Mouse (Mus musculus) layer of hippocampus, adult 6 months (tissue): ENCODE measurements around the gene Acmsd. TPM values are rescaled to one million over a fixed set of nuclear protein-coding genes. Genes with fewer than 3 reads are reported as not detected.

Experiments
- long read RNA-seq, 2 experiments: library from polyadenylated mRNA; unstranded; transcript quantifications; one replicate each; pipeline ENCODE4 v2.0.0; 2019 to 2020
- polyA plus RNA-seq: library from polyadenylated mRNA; unstranded; fragments of <200 nt; fragmentation: Nextera tagmentation; gene quantifications from 2 replicates; pipeline ENCODE4 v1.2.3, GENCODE M21; 2021

Gene Acmsd
- not detected in 2 replicates for polyA plus RNA-seq
- long read RNA-seq, experiment 1: 0 reads
- long read RNA-seq, experiment 2: 0 reads

DNA sequence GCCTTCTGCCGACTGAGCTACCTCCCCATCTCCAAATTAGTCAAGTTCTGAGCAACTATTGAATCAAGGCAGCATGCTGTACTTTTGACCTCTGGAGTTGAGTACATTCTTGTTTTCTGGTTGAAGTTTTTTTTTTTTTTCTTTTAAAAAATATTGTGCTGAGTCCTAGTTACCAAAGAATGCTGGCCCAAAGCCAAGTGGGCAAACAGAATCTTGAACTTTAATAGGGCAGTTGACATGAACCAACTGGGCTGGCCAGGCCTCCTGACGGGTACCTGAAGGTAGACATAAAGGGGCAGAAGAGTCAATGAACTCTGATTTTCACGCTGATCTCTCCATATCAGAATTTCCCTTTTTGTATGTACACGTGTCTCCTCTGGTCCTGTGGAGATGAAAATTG, at the start of gene Acmsd:
Acmsd (plus strand) TSS at position 318 of the 400 bp plus-strand sequence.

DNA sequence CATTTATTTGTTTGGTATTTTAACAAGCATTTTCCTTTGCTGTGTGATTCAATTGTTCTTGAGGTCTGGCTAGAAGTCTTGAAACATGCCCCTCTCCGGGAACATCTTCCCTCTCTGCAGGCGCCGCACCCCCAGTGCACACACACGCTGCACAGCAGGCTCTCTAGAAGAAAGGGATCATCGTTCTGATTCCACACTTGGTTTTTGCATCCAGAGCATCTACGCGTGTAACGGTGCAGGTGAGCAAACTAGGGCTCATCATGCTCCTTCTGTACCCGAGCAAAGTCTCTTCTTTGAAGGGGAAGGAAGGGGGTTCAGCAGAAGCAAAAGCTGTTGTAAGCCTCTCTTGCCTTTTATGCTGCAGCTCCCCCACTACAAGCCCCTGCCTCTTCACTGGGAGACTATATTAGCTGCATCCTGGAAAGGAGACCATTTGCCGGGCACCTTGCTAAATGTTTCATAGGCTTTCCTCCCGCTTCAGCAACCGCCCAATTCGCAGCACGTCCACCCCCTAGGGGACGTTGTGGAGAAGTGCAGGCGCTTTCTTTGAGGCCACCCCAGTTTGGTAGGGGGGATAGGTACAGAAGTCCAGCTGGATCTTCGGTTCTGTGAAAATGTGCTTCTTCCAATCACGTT, 49.6 kb upstream of the Acmsd start, which contains the start of gene Tmem163:
Tmem163 (minus strand) TSS at position 51 of the 636 bp plus-strand sequence.

GRCm38 (mm10) chr1:127773803-127774500, 44.7 kb downstream of the Acmsd start, which contains the start of gene Ccnt2:
Gene Ccnt2 (plus strand): TSS chr1:127774164.

Other genes starting within 250 kb of the Acmsd start
- gene Tmem163, start 49.9 kb upstream of the Acmsd start, polyA plus RNA-seq: 4.1 and 5.5 TPM in 2 replicates
- gene Ccnt2, start 44.8 kb downstream of the Acmsd start, polyA plus RNA-seq: 19.6 and 20.5 TPM in 2 replicates
- 1.3 and 1.4 TPM in 2 replicates for gene Map3k19, start 125.6 kb downstream of the Acmsd start, polyA plus RNA-seq
- 34.7 and 41.8 TPM in 2 replicates for gene Rab3gap1, start 139.4 kb downstream of the Acmsd start, polyA plus RNA-seq